Mouse (Mus musculus): ENCODE data around the gene Ryk. TPM values are rescaled to one million over a fixed set of nuclear protein-coding genes. Genes with fewer than 3 reads are reported as not detected.

The Ryk gene
- total and polyA plus RNA-seq, 2 experiments from 2014 or later = 9.5 to 39.2 TPM

DNA sequence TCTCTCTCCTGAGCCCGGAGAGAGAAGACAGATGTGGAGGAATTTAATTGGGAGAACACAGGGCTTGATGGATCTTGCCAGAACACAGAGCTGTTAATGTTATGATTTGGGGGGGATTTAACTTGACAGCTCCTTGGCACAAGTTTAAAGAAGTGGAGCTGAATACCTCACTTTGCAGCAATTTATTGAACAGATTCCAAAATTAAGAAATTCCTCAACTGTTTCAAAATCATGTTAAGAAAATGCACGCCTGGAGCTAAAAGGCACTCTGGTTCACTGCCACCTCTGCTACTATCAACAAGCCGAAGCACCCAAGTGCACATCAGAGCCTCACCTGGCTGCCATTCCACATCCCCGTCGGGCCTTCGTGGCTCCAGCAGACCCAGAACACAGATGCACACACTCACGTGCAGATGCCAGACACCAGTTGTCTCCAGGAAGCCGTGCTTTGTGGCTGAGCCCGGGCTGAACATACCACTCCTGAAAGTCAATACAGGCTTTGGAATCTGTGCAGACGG lies 28.6 kb upstream of the Ryk start:
- Histone ChIP-seq H3K4me2 (ENCODE audit: low read depth, low read length, poor library complexity, severe bottlenecking) (no peak overlapping the region), H3K4me3 (ENCODE audit: low read depth, low read length) (no peak overlapping the region), H3K9me3 (ENCODE audit: low read length) (no peaks in the 10 kb centered on the region), H3K27ac (ENCODE audit: low read depth, low read length) (no peak overlapping the region), H3K36me3 (ENCODE audit: insufficient read depth, low read length) (no peaks in the 10 kb centered on the region), H3K27me3 (ENCODE audit: insufficient read depth, low read length) (no peaks in the 10 kb centered on the region), H3K4me1 (ENCODE audit: insufficient read depth, low read length) (no peaks in the 10 kb centered on the region), H3K9ac (replicated peaks; ENCODE audit: low read length, poor library complexity, severe bottlenecking) (no peak overlapping the region)
- DNase-seq (ENCODE audit: low spot score) (no peak), ATAC-seq (ENCODE audit: low FRiP score) (no peak)
- no peak for TF ChIP-seq CTCF (IDR thresholded peaks at IDR 0.05)
- 78% methylated on average over 10 of the region's 10 CpGs for WGBS

DNA sequence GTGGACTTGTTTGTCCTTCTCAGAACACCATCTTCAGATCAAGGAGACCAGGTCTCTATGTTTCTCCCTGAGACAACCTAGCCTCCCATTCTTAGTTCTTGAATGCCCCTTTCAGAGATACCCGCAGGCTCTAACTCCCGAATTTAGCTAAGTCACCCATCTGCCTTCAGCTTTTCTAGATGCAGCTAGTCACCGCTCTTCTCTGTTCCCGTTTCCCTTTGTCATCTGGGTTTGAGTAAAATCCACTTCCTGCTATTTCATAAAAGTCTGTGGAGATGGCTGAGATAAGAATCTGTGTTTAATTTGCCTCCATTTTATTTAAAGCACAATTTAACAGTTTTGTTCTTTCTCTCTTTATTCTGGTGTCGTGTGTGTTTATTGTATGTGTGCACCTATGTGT lies 23.5 kb upstream of the Ryk start:
- Histone ChIP-seq H3K4me1 (ENCODE audit: insufficient read depth, low read length) (no peaks in the 10 kb centered on the region), H3K27ac (ENCODE audit: low read depth, low read length) (no peak overlapping the region)
- 87% methylated on average over 5 of the region's 5 CpGs for WGBS

GRCm38 (mm10) chr9:102818228-102818627 lies 16.5 kb upstream of the Ryk start:
- no peak overlapping the region for H3K4me2 ChIP-seq (ENCODE audit: low read depth, low read length, poor library complexity, severe bottlenecking)
- no peaks in the 10 kb centered on the region for H3K36me3 ChIP-seq (ENCODE audit: insufficient read depth, low read length)
- DNase-seq (ENCODE audit: low spot score) (peak; percentile 26), ATAC-seq (ENCODE audit: low FRiP score) (no peak)
- H3K27ac ChIP-seq (ENCODE audit: low read depth, low read length) = peak overlapping the region; percentile 67
- TF ChIP-seq CTCF (IDR thresholded peaks at IDR 0.05) = no peak
- no peaks in the 10 kb centered on the region for H3K27me3 ChIP-seq (ENCODE audit: insufficient read depth, low read length)
- no peaks in the 10 kb centered on the region for H3K4me1 ChIP-seq (ENCODE audit: insufficient read depth, low read length)
- H3K9me3 ChIP-seq (ENCODE audit: low read length) = no peaks in the 10 kb centered on the region
- no peak overlapping the region for H3K9ac ChIP-seq (replicated peaks; ENCODE audit: low read length, poor library complexity, severe bottlenecking)
- H3K4me3 ChIP-seq (ENCODE audit: low read depth, low read length) = no peak overlapping the region

More for the DNA sequence above, 23.5 kb upstream of the Ryk start:
- no peak for DNase-seq (ENCODE audit: low spot score)
- Histone ChIP-seq H3K9me3 (ENCODE audit: low read length) (no peaks in the 10 kb centered on the region), H3K36me3 (ENCODE audit: insufficient read depth, low read length) (no peaks in the 10 kb centered on the region), H3K27me3 (ENCODE audit: insufficient read depth, low read length) (no peaks in the 10 kb centered on the region), H3K4me2 (ENCODE audit: low read depth, low read length, poor library complexity, severe bottlenecking) (no peak overlapping the region), H3K9ac (replicated peaks; ENCODE audit: low read length, poor library complexity, severe bottlenecking) (no peak overlapping the region), H3K4me3 (ENCODE audit: low read depth, low read length) (no peak overlapping the region)
- ATAC-seq (ENCODE audit: low FRiP score) = no peak
- no peak for TF ChIP-seq CTCF (IDR thresholded peaks at IDR 0.05)

GRCm38 (mm10) chr9:102828604-102829003 lies 6.1 kb upstream of the Ryk start:
- ATAC-seq (ENCODE audit: low FRiP score) = no peak

DNA sequence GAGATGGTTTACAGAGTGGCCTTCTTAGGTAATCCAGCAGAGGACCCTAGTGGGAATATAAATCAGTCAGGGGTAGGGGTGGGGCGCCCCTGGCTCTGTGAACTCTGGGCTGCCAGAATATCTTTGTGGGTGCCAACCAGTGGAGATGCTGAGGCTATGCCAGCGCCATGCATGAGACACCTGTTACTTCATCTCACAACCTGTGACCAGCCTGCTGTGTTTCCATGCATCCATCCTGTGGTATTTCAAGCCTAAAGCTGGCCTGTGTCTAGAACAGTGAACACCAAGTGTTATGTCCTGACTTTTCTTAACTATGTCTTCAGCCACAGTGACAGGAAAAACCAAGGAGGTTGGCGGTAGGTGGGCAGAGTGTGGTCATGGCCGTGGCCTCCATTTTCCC lies 3.2 kb upstream of the Ryk start:
- no peak for TF ChIP-seq CTCF (IDR thresholded peaks at IDR 0.05)
- WGBS = 85% methylated on average over 4 of the region's 4 CpGs
- no peaks in the 10 kb centered on the region for H3K36me3 ChIP-seq (ENCODE audit: insufficient read depth, low read length)
- no peaks in the 10 kb centered on the region for H3K9me3 ChIP-seq (ENCODE audit: low read length)
- no peak overlapping the region for H3K9ac ChIP-seq (replicated peaks; ENCODE audit: low read length, poor library complexity, severe bottlenecking)
- H3K27me3 ChIP-seq (ENCODE audit: insufficient read depth, low read length) = no peaks in the 10 kb centered on the region
- ATAC-seq (ENCODE audit: low FRiP score) (no peak), DNase-seq (ENCODE audit: low spot score) (no peak)
- H3K4me1 ChIP-seq (ENCODE audit: insufficient read depth, low read length) = peaks cover 9% of the 10 kb centered on the region
- no peak overlapping the region for H3K4me3 ChIP-seq (ENCODE audit: low read depth, low read length)
- no peak overlapping the region for H3K4me2 ChIP-seq (ENCODE audit: low read depth, low read length, poor library complexity, severe bottlenecking)
- H3K27ac ChIP-seq (ENCODE audit: low read depth, low read length) = no peak overlapping the region

More at GRCm38 (mm10) chr9:102828604-102829003, 6.1 kb upstream of the Ryk start:
- Histone ChIP-seq H3K27me3 (ENCODE audit: insufficient read depth, low read length) (no peaks in the 10 kb centered on the region), H3K36me3 (ENCODE audit: insufficient read depth, low read length) (no peaks in the 10 kb centered on the region), H3K4me2 (ENCODE audit: low read depth, low read length, poor library complexity, severe bottlenecking) (no peak overlapping the region), H3K9me3 (ENCODE audit: low read length) (no peaks in the 10 kb centered on the region), H3K4me3 (ENCODE audit: low read depth, low read length) (no peak overlapping the region), H3K27ac (ENCODE audit: low read depth, low read length) (no peak overlapping the region), H3K9ac (replicated peaks; ENCODE audit: low read length, poor library complexity, severe bottlenecking) (no peak overlapping the region), H3K4me1 (ENCODE audit: insufficient read depth, low read length) (no peaks in the 10 kb centered on the region)
- 93% methylated on average over 7 of the region's 7 CpGs for WGBS
- no peak for DNase-seq (ENCODE audit: low spot score)
- TF ChIP-seq CTCF (IDR thresholded peaks at IDR 0.05) = no peak

DNA sequence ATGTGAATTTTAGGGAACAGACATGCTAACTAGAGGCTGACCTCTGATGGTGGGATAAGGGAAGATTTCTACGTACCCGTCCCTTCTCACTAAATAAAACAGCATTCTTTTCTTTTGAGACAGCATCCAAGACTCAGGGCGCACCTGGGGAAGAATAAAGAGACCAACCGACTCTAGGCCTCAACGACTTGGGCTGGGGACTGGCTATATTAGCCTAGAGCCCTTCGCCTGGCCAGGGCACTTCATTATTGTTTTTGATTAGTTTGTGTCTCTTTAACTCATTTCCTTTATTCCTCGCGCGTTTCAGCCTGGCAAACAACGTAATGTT lies 339 bp upstream of the Ryk start:
- H3K4me1 ChIP-seq (ENCODE audit: insufficient read depth, low read length) = peaks cover 13% of the 10 kb centered on the region
- no peaks in the 10 kb centered on the region for H3K36me3 ChIP-seq (ENCODE audit: insufficient read depth, low read length)
- peak overlapping the region; percentile 81 for H3K27ac ChIP-seq (ENCODE audit: low read depth, low read length)
- H3K4me2 ChIP-seq (ENCODE audit: low read depth, low read length, poor library complexity, severe bottlenecking) = peak overlapping the region; percentile 83
- H3K9me3 ChIP-seq (ENCODE audit: low read length) = no peaks in the 10 kb centered on the region
- H3K9ac ChIP-seq (replicated peaks; ENCODE audit: low read length, poor library complexity, severe bottlenecking) = peak overlapping the region; percentile 88
- no peak for TF ChIP-seq CTCF (IDR thresholded peaks at IDR 0.05)
- 14% methylated on average over 10 of the region's 10 CpGs for WGBS
- H3K27me3 ChIP-seq (ENCODE audit: insufficient read depth, low read length) = no peaks in the 10 kb centered on the region
- DNase-seq (ENCODE audit: low spot score) (no peak), ATAC-seq (ENCODE audit: low FRiP score) (no peak)
- peak overlapping the region; percentile 93 for H3K4me3 ChIP-seq (ENCODE audit: low read depth, low read length)
